Mouse (Mus musculus) common myeloid progenitor, adult 5-6 weeks (primary cell): Measurements from ENCODE around the gene Pdcd6ip. TPM values are rescaled to one million over a fixed set of nuclear protein-coding genes. Genes with fewer than 3 reads are reported as not detected.
"Not testable (repeated sequence)": the region's sequence is repeated elsewhere in the genome, so short reads cannot be mapped to it uniquely, and the experiment has no call there.

Experiments
- ATAC-seq: replicated peaks from 2 replicates; pipeline ENCODE4 v1.8.0; 2016; ENCODE audit warnings: low read depth, mild to moderate bottlenecking, moderate TSS enrichment, inconsistent platforms; ENCODE audit not compliant: poor library complexity, severe bottlenecking
- total RNA-seq: library from RNA; stranded (forward); fragments of 200-1000, 187-1606 nt; gene quantifications from 2 replicates; pipeline ENCODE4 v1.2.3, GENCODE M21; 2017

Pdcd6ip gene
- total RNA-seq, 1 experiment from 2014 or later = 86.0 TPM

GRCm38 (mm10) chr9:113706108-113706507 lies 2.0 kb downstream of the Pdcd6ip start:
- peak; percentile 53 for ATAC-seq

GRCm38 (mm10) chr9:113701441-113702160 lies 6.5 kb downstream of the Pdcd6ip start:
- no peak for ATAC-seq

GRCm38 (mm10) chr9:113687461-113687860 lies 20.6 kb downstream of the Pdcd6ip start:
- ATAC-seq = no peak

- ATAC-seq = no peak
These were observed 34.3 kb downstream of the Pdcd6ip start for GRCm38 (mm10) chr9:113673721-113674120.

- no peak for ATAC-seq
These were observed 35.7 kb downstream of the Pdcd6ip start for GRCm38 (mm10) chr9:113672352-113672751.

GRCm38 (mm10) chr9:113670857-113671106 lies 37.3 kb downstream of the Pdcd6ip start:
- no peak for ATAC-seq

- ATAC-seq = no peak
These were observed 37.8 kb downstream of the Pdcd6ip start for GRCm38 (mm10) chr9:113670105-113670856.

- ATAC-seq = no peak
These were observed 44.6 kb downstream of the Pdcd6ip start for GRCm38 (mm10) chr9:113663476-113663875.

GRCm38 (mm10) chr9:113657837-113658236 lies 50.2 kb downstream of the Pdcd6ip start:
- no peak for ATAC-seq

- no peak for ATAC-seq
These were observed 54.5 kb downstream of the Pdcd6ip start for GRCm38 (mm10) chr9:113653571-113653970.

GRCm38 (mm10) chr9:113650787-113651186 lies 57.3 kb downstream of the Pdcd6ip start:
- ATAC-seq = no peak

- ATAC-seq = not testable (repeated sequence)
These were observed 58.8 kb downstream of the Pdcd6ip start for GRCm38 (mm10) chr9:113649211-113649610.

GRCm38 (mm10) chr9:113645837-113646169 lies 62.3 kb downstream of the Pdcd6ip start:
- peak; percentile 29; the same call in 1 of the 2 replicates for ATAC-seq

GRCm38 (mm10) chr9:113645153-113645836 lies 62.8 kb downstream of the Pdcd6ip start:
- peak; percentile 82 for ATAC-seq

GRCm38 (mm10) chr9:113644701-113645100 lies 63.4 kb downstream of the Pdcd6ip start:
- ATAC-seq = no peak

GRCm38 (mm10) chr9:113644076-113644475 lies 64.0 kb downstream of the Pdcd6ip start:
- no peak for ATAC-seq

- ATAC-seq = no peak
These were observed 64.4 kb downstream of the Pdcd6ip start for GRCm38 (mm10) chr9:113643669-113644068.

GRCm38 (mm10) chr9:113634986-113635385 lies 73.1 kb downstream of the Pdcd6ip start:
- no peak for ATAC-seq

- no peak for ATAC-seq
These were observed 74.8 kb downstream of the Pdcd6ip start for GRCm38 (mm10) chr9:113633168-113633744.

- ATAC-seq = no peak
These were observed 75.6 kb downstream of the Pdcd6ip start for GRCm38 (mm10) chr9:113632350-113633043.
